Mouse (Mus musculus) heart, embryonic 15.5 days (tissue): ENCODE measurements around the gene Vti1a. TPM values are rescaled to one million over a fixed set of nuclear protein-coding genes. Genes with fewer than 3 reads are reported as not detected.

Experiments
- ATAC-seq: fragments of 200-750 bp; cut with Nextera tagmentation; replicated peaks from 2 replicates; pipeline ENCODE4 v1.8.0; 2017; ENCODE audit warnings: low read depth, moderate TSS enrichment; ENCODE audit not compliant: insufficient number of reproducible peaks, insufficient read depth, low FRiP score
- H3K27ac ChIP-seq: fragments of 300-500 bp; sonication (generic); 2 replicates; pipeline ENCODE4 v1.5.1; 2015; ENCODE audit warnings: mild to moderate bottlenecking, inconsistent platforms
- H3K27me3 ChIP-seq: fragments of 300-500 bp; sonication (generic); 2 replicates; pipeline ENCODE4 v1.6.1; 2015; ENCODE audit warnings: inconsistent platforms
- H3K36me3 ChIP-seq: fragments of 300-500 bp; sonication (generic); 2 replicates; pipeline ENCODE4 v1.6.1; 2015; ENCODE audit warnings: mild to moderate bottlenecking, inconsistent platforms
- H3K4me1 ChIP-seq: fragments of 300-500 bp; sonication (generic); replicated peaks from 2 replicates; pipeline ENCODE4 v1.6.1; 2015; ENCODE audit warnings: inconsistent platforms
- H3K4me2 ChIP-seq: fragments of 300-500 bp; sonication (generic); 2 replicates; pipeline ENCODE4 v1.6.1; 2015; ENCODE audit warnings: inconsistent platforms, mild to moderate bottlenecking, moderate library complexity
- H3K4me3 ChIP-seq: fragments of 300-500 bp; sonication (generic); 2 replicates; pipeline ENCODE4 v1.5.1; 2015; ENCODE audit warnings: mild to moderate bottlenecking, inconsistent platforms
- H3K9ac ChIP-seq: fragments of 300-500 bp; sonication (generic); 2 replicates; pipeline ENCODE4 v1.6.1; 2015; ENCODE audit warnings: mild to moderate bottlenecking, inconsistent platforms
- H3K9me3 ChIP-seq: fragments of 300-500 bp; sonication (generic); replicated peaks from 2 replicates; pipeline ENCODE4 v1.6.1; 2016; ENCODE audit warnings: inconsistent platforms
- WGBS: fragments of 180-500 bp; shearing (Covaris S2); methylation state at CpG from one replicate; pipeline ENCODE4 v1.1.7; 2015; ENCODE audit warnings: mixed read lengths; 5-methylcytosine and 5-hydroxymethylcytosine counted together
- polyA plus RNA-seq: library from polyadenylated mRNA; unstranded; fragments of >200 nt; fragmentation: Nextera tagmentation; extraction: Ambion mirVana; gene quantifications from 2 replicates; pipeline ENCODE4 v1.2.1, GENCODE M21; 2015

Gene Vti1a
- polyA plus RNA-seq, 1 experiment from 2014 or later, result 13.1 TPM

DNA sequence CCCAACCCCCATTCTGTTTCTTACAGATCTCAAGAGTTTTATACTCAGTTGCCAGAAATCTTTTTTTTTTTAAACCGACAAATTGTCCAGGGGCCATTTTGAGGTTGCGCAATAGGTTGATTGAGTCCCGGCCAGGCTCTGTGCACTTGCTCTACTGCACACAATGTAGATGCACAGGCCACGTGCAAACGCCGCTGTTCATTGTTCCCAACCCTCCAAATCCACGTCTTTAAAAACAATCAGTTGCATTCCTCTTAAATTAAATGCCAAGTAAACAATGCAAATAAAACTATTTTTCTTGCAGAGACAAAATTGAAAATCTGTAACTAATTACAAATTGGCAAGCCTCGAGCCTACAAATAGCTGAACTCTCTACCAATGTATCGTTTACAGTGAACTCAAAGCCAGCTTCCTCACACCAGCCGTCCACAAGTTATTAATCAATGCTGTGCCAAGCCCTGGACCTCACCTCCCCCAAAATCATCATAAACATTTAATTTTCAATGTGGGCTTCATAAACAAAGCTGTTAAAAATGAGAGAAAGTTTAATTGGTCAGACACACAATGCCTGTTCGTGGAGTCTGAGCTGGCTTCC lies 244.1 kb downstream of the Vti1a start:
- H3K9ac ChIP-seq, result no peak overlapping the region
- WGBS, result 88% methylated on average over 11 of the region's 11 CpGs
- no peak overlapping the region for H3K4me3 ChIP-seq
- peaks cover 35% of the 10 kb centered on the region for H3K4me1 ChIP-seq
- no peak overlapping the region for H3K27ac ChIP-seq
- H3K4me2 ChIP-seq, result no peak overlapping the region
- ATAC-seq, result no peak
- 0 out of 2 replicates have a peak, but pooled peaks cover 2% of the 10 kb centered on the region for H3K27me3 ChIP-seq
- H3K9me3 ChIP-seq, result no peaks in the 10 kb centered on the region
- no peaks in the 10 kb centered on the region for H3K36me3 ChIP-seq

DNA sequence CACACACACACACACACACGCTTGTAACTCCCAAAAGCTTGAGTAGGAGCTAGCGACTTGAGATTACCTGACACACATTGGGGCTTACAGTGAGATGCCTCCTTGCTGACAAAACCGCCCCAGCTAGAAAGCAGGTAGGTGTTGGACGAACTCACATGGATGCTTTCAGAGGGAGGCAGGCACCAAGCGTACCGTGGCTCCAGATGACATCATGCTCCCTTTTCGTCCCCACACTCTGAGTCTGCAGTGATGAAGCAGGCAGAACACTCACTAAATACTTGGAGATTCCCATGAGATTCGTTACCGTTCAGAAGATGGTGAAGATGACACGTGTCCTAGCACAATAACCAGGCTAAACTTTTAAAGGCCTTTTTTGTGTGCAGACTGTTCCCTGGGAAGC lies 245.4 kb downstream of the Vti1a start:
- no peak overlapping the region for H3K27ac ChIP-seq
- H3K4me3 ChIP-seq, result no peak overlapping the region
- H3K36me3 ChIP-seq, result no peaks in the 10 kb centered on the region
- H3K27me3 ChIP-seq, result 0 out of 2 replicates have a peak, but pooled peaks cover 2% of the 10 kb centered on the region
- no peak overlapping the region for H3K4me2 ChIP-seq
- no peak overlapping the region for H3K9ac ChIP-seq
- ATAC-seq, result no peak
- H3K9me3 ChIP-seq, result no peaks in the 10 kb centered on the region
- H3K4me1 ChIP-seq, result peaks cover 34% of the 10 kb centered on the region
- WGBS, result 73% methylated on average over 10 of the region's 10 CpGs

DNA sequence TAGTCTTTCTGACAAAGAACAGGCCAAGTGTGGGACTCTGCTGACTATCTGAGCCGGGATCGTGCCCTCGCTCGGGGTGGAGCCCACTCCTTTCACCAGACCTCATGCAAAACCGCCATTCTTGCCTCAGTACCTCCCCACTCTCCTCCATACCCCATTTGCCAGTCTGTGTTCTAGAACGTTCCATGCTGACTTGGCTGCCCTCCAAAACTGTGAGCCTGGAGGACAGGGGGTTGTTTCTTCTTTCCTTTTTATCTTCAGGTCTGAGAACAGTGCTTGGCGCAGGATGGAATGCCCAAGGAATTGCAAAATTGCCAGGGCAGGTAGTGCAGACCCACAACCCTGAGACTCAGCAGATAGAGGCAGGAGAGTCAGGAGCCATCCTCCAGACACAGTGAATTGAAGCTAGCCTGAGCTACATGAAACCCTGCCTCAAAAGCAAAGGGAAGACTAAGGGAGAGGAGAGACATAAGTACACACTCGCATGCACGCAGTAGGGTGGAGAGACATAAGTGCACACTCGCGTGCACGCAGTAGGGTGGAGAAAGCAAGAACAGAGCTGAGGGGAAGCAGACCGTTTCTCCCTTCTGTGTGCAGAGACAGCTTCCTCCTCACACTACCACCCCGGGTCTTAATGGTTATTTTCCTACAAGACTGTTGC lies 246.5 kb downstream of the Vti1a start:
- Histone ChIP-seq H3K27me3 (0 out of 2 replicates have a peak, but pooled peaks cover 2% of the 10 kb centered on the region), H3K4me1 (peaks cover 39% of the 10 kb centered on the region), H3K36me3 (no peaks in the 10 kb centered on the region), H3K4me3 (no peak overlapping the region), H3K9ac (no peak overlapping the region), H3K9me3 (no peaks in the 10 kb centered on the region), H3K4me2 (peak overlapping the region; percentile 23; the same call in 1 of the 2 replicates), H3K27ac (peak overlapping the region; percentile 79)
- no peak for ATAC-seq
- WGBS, result 60% methylated on average over 14 of the region's 14 CpGs

DNA sequence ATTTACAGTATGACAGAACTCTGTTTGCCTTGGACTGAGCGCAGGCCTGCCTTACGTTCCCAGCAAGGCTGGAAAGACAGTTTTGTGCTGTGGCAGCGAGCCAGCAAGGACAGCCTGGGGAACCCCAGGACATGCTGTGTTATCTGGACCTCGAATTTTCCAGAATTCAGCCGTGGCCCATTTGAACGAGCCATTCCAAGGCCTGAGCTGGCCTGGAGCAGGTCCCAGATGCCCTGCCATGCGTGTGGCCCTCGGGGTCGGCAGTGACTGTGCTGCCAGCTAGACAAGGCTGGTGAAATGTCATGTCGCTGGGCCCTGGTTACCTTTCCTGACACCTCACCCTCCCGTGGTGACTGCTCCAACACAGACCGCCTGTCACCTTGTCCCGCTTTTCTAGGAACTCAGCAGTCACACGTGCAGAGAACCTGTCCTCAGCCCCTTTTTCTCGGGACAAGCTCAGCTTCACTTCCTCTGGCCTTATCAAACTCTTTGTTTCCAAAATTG lies 247.1 kb downstream of the Vti1a start:
- H3K27ac ChIP-seq, result peak overlapping the region; percentile 79
- no peaks in the 10 kb centered on the region for H3K9me3 ChIP-seq
- no peaks in the 10 kb centered on the region for H3K36me3 ChIP-seq
- H3K4me3 ChIP-seq, result no peak overlapping the region
- H3K4me1 ChIP-seq, result peaks cover 39% of the 10 kb centered on the region
- 0 out of 2 replicates have a peak, but pooled peaks cover 2% of the 10 kb centered on the region for H3K27me3 ChIP-seq
- 18% methylated on average over 15 of the region's 15 CpGs for WGBS
- ATAC-seq, result peak; percentile 85
- H3K9ac ChIP-seq, result no peak overlapping the region
- H3K4me2 ChIP-seq, result peak overlapping the region; percentile 23

DNA sequence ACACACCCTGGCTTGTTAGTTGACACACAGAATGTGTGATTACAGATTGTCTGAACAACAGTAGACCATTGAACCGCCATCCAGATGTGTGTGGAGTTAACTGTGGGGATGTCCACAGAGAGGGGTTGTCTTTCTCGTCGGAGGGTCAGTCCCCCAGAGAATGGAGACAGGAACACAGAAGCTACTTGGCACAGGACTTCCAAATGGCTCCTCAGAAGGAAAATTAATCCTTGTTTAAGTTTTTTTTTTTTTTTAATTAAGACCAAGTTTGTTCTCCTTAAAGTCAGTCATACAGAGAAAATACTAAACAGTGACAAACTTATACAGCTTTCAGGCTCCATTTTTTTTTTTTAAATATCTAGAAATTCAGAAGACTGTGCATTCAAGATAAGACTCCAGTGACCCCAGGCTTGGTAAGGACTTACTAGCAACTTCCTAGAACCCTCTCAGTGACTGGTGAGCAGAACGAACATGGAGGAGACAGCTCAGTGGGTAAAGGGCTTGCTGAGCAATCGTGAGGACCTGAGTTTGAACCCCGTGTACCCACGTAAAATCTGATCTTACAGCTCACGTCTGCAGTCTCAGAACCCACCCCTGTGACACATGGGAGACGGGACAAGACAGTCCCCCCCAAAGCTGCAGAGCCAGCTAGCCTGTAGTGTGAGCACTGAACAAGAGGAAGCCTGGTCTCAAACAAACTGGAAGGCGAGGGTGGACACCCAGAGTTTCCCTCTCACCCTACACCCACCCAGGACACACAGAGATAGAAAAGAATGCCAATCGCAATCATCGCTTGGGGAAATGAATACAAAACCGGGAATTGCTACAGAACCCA lies 248.2 kb downstream of the Vti1a start:
- ATAC-seq, result no peak
- H3K27ac ChIP-seq, result no peak overlapping the region; the same call in 1 of the 2 replicates
- 85% methylated on average over 13 of the region's 13 CpGs for WGBS
- H3K9me3 ChIP-seq, result no peaks in the 10 kb centered on the region
- H3K4me2 ChIP-seq, result no peak overlapping the region
- H3K4me1 ChIP-seq, result peaks cover 46% of the 10 kb centered on the region
- no peaks in the 10 kb centered on the region for H3K36me3 ChIP-seq
- 0 out of 2 replicates have a peak, but pooled peaks cover 2% of the 10 kb centered on the region for H3K27me3 ChIP-seq
- no peak overlapping the region for H3K4me3 ChIP-seq
- no peak overlapping the region for H3K9ac ChIP-seq

DNA sequence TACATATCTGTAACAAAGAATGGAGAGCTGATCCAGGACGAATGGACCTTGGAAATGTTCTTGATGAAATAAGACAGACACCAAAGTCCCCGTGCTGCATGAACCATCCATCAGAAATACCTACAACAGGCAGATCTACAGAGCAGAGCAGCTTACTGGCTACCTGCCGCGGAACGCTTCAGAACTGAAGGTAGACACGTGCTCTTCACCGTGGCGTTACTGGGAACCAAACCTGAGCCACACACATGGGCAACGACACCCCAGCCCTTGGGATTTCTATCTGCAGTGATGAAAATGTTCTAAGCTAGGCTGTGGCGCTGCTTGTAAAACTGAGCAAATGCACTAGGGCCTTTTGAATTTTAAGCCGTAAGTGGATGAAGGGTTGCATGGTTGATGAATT lies 249.0 kb downstream of the Vti1a start:
- Histone ChIP-seq H3K9me3 (no peaks in the 10 kb centered on the region), H3K27me3 (no peaks in the 10 kb centered on the region), H3K9ac (no peak overlapping the region), H3K27ac (no peak overlapping the region), H3K36me3 (no peaks in the 10 kb centered on the region), H3K4me1 (peaks cover 54% of the 10 kb centered on the region), H3K4me2 (no peak overlapping the region), H3K4me3 (no peak overlapping the region)
- ATAC-seq, result no peak
- WGBS, result 82% methylated on average over 11 of the region's 11 CpGs

DNA sequence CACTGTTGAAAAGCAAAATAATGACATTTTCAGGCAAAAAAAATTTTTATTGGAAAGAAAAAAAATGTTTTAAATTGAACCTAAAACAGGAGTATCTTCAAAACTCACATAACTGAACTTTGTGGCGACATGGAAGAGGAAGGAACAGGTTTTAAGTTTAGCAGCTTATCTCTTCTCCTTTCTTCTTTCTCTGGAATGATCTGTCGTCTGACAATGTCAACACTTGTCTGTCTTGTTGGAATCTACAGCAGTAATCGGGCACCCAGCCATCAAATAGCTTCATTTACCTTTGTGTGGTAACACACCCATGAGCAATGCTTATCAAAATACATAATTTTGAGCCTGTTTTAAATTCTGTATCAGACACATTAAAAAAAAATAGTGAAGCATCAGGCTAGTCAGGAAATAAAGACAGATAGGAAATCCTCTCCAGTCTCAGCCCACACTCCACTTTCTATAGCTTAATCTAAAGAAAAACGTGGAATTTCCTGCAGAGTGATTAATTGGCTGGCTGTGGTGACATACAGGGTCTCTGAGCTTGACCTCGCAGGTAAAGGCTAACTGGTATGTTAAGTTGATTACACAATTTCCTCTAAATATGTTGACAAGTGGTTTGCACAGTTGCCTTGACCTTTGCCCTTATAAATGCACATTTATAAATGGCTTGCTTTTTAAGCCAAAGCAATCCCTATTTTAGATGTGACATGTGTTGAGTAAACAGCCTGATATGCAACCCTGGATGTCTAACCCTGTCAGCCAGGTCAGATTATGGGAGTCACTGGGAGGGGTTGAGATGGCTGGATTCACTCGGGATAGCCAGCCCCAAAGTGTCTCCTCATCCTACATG lies 249.7 kb downstream of the Vti1a start:
- Histone ChIP-seq H3K27me3 (no peaks in the 10 kb centered on the region), H3K4me2 (no peak overlapping the region), H3K9me3 (no peaks in the 10 kb centered on the region), H3K9ac (no peak overlapping the region), H3K27ac (no peak overlapping the region), H3K4me1 (peaks cover 60% of the 10 kb centered on the region), H3K4me3 (no peak overlapping the region), H3K36me3 (no peaks in the 10 kb centered on the region)
- WGBS, result 42% methylated on average over 6 of the region's 6 CpGs
- no peak for ATAC-seq

DNA sequence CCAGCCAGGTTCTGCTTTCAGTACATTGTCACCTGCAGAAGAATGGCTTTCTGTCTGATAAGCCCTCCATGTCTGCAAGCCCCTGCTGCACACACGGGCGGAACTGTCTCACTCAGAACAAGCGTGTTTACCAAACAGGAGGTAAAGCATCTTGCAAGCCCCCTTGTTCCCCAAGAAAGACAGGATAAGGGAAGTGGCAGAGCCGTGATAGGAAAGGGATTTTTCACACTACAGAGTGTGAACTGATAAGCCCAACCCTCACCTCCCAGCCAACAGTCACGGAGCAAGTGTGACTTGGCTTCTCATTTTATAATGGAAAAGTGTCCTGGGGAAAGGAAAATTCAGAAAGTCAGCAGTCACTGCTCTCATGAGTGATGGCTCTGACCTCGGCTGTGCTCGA lies 253.0 kb downstream of the Vti1a start:
- Histone ChIP-seq H3K4me1 (peaks cover 50% of the 10 kb centered on the region), H3K4me3 (no peak overlapping the region), H3K9ac (no peak overlapping the region), H3K9me3 (no peaks in the 10 kb centered on the region), H3K36me3 (no peaks in the 10 kb centered on the region), H3K27me3 (no peaks in the 10 kb centered on the region), H3K4me2 (no peak overlapping the region), H3K27ac (peak overlapping the region; percentile 29)
- no peak for ATAC-seq
- WGBS, result 26% methylated on average over 7 of the region's 7 CpGs

DNA sequence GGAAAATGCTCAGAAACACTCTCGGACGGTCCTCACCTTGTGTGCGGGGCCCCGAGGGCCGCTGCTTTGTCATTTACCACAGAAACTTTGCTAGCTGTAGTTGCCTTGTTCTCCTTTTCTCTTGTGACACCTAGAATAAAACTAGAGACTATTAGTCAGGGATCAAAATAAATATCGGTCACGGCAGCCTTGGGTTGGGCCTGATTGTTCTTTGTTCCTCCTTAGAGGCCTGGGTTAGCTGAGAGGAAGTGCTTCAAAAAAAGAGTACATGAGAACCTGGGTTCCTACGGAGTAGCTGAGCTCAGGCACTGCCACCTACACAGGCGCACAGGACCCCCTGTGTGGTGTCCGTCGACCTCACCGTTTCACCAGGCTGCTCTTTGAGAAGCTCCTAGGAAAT lies 253.8 kb downstream of the Vti1a start:
- Histone ChIP-seq H3K4me1 (peaks cover 50% of the 10 kb centered on the region), H3K9me3 (no peaks in the 10 kb centered on the region), H3K36me3 (no peaks in the 10 kb centered on the region), H3K4me2 (no peak overlapping the region), H3K27ac (peak overlapping the region; percentile 70; the same call in 1 of the 2 replicates), H3K4me3 (no peak overlapping the region), H3K9ac (no peak overlapping the region), H3K27me3 (no peaks in the 10 kb centered on the region)
- 76% methylated on average over 12 of the region's 12 CpGs for WGBS
- no peak for ATAC-seq

DNA sequence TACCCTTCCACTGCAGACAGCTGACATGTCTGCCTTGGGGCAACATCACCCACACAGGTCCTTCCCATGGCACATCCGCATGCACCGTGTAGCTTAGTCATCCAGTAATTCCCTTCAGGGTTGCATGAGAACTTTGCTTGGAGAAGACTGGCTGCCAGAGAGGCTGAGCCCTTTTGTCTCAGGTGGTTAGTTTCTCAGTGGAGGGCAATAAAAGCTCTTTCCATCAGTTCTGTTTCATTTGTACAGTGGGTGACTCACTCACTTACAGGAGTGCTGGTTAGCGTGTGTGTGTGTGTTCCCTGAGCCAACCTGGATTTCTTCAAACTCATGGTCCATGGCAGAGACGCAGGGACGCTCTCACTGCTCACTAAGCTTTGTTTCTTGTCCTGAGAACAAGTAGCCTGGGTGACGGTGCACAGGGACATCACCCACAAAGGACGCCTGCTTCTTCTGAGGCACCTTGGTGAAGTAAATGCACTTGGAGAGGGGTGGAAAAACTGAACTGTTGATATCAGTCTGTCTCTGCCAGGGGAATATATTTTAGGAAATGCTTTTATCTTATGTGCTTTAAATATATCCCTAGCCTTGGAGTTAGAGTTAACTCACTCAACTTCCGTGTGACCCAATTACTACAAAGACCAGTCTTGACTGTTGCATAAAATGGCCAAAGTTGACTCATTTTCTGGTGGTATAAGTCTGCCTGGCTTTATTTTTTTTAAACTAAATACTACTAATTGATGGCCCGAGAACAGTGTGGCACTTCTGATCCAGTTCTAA lies 254.6 kb downstream of the Vti1a start:
- Histone ChIP-seq H3K9me3 (no peaks in the 10 kb centered on the region), H3K4me3 (no peak overlapping the region), H3K9ac (no peak overlapping the region), H3K4me2 (peak overlapping the region; percentile 28; the same call in 1 of the 2 replicates), H3K36me3 (no peaks in the 10 kb centered on the region), H3K4me1 (peaks cover 50% of the 10 kb centered on the region), H3K27me3 (no peaks in the 10 kb centered on the region), H3K27ac (peak overlapping the region; percentile 70)
- no peak for ATAC-seq
- WGBS, result 54% methylated on average over 9 of the region's 9 CpGs
